Mouse (Mus musculus) ES-Bruce4 (cell line): ENCODE results near the gene Srrm2.

Experiments
- CTCF ChIP-seq: IDR thresholded peaks from one replicate; pipeline ENCODE4 v1.8.1; 2011; ENCODE audit warnings: low read depth, low read length
- EP300 ChIP-seq: IDR thresholded peaks from 2 replicates; pipeline ENCODE4 v1.6.1; 2011; ENCODE audit warnings: low read depth, low read length; ENCODE audit not compliant: insufficient read depth

GRCm38 (mm10) chr17:23744651-23745050, 45.7 kb upstream of the Srrm2 start:
- TF ChIP-seq EP300 (no peak), CTCF (no peak)
